Mouse (Mus musculus): Measurements from ENCODE around the gene Rpp21. TPM values are rescaled to one million over a fixed set of nuclear protein-coding genes. Genes with fewer than 3 reads are reported as not detected.
A peak's percentile ranks its signal among the peaks of the same experiment; 100 is the strongest.

Rpp21 gene
- polyA plus RNA-seq, 1 experiment from 2014 or later: 75.1 TPM

DNA sequence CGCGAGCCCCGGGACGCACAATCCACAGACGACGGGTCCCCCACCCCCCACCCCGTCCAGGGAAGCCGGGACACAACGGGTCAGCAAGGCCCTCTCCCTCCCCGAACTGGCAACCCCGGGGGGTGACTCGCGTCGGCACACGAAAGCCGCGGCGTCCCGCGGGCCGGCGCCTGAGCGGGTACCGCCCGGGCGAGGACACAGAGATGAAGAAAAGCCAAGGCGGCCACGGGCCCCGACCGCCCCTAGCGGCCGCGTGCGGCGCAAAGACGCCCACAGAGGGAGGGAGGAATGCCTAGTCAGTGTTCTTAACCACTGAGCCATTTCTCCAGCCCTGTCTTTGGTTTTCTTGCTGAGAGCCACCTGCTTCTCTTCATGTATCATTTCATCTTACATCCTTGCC is 26.6 kb downstream of the Rpp21 start:
- H3K27me3 ChIP-seq: peaks cover 29% of the 10 kb centered on the region
- no peak overlapping the region for H3K4me3 ChIP-seq (replicated peaks)
- H3K4me2 ChIP-seq: no peak overlapping the region
- no peaks in the 10 kb centered on the region for H3K4me1 ChIP-seq (replicated peaks)
- no peaks in the 10 kb centered on the region for H3K9me3 ChIP-seq (replicated peaks)
- H3K36me3 ChIP-seq: no peaks in the 10 kb centered on the region
- DNase-seq (peak; percentile 8), ATAC-seq (ENCODE audit: low read depth) (no peak)
- H3K27ac ChIP-seq: no peak overlapping the region
- H3K9ac ChIP-seq: no peak overlapping the region
- WGBS (ENCODE audit: insufficient replicate concordance): 6% methylated on average over 36 of the region's 36 CpGs

- 6% methylated on average over 5 of the region's 5 CpGs for WGBS (ENCODE audit: insufficient replicate concordance)
- Histone ChIP-seq H3K9ac (no peak overlapping the region), H3K4me2 (no peak overlapping the region), H3K27me3 (peaks cover 29% of the 10 kb centered on the region), H3K9me3 (replicated peaks) (no peaks in the 10 kb centered on the region), H3K36me3 (no peaks in the 10 kb centered on the region), H3K27ac (no peak overlapping the region), H3K4me3 (replicated peaks) (no peak overlapping the region), H3K4me1 (replicated peaks) (no peaks in the 10 kb centered on the region)
- ATAC-seq (ENCODE audit: low read depth) (no peak), DNase-seq (no peak)
Observed at GRCm38 (mm10) chr17:36229046-36229445, 28.8 kb downstream of the Rpp21 start.

GRCm38 (mm10) chr17:36226921-36227320 is 30.9 kb downstream of the Rpp21 start:
- DNase-seq: no peak
- 18% methylated on average over 8 of the region's 8 CpGs for WGBS (ENCODE audit: insufficient replicate concordance)

GRCm38 (mm10) chr17:36225231-36225824 is 32.5 kb downstream of the Rpp21 start:
- Histone ChIP-seq H3K27ac (no peak overlapping the region), H3K36me3 (no peaks in the 10 kb centered on the region), H3K27me3 (peaks cover 41% of the 10 kb centered on the region), H3K9me3 (replicated peaks) (no peaks in the 10 kb centered on the region), H3K4me1 (replicated peaks) (no peaks in the 10 kb centered on the region), H3K4me3 (replicated peaks) (no peak overlapping the region), H3K4me2 (no peak overlapping the region), H3K9ac (no peak overlapping the region)
- DNase-seq (no peak), ATAC-seq (ENCODE audit: low read depth) (no peak)
- 20% methylated on average over 9 of the region's 9 CpGs for WGBS (ENCODE audit: insufficient replicate concordance)

More at GRCm38 (mm10) chr17:36226921-36227320, 30.9 kb downstream of the Rpp21 start:
- Histone ChIP-seq H3K4me1 (replicated peaks) (no peaks in the 10 kb centered on the region), H3K4me2 (no peak overlapping the region), H3K27ac (no peak overlapping the region), H3K9ac (no peak overlapping the region), H3K4me3 (replicated peaks) (no peak overlapping the region), H3K36me3 (no peaks in the 10 kb centered on the region), H3K9me3 (replicated peaks) (no peaks in the 10 kb centered on the region), H3K27me3 (peaks cover 27% of the 10 kb centered on the region)
- no peak for ATAC-seq (ENCODE audit: low read depth)

DNA sequence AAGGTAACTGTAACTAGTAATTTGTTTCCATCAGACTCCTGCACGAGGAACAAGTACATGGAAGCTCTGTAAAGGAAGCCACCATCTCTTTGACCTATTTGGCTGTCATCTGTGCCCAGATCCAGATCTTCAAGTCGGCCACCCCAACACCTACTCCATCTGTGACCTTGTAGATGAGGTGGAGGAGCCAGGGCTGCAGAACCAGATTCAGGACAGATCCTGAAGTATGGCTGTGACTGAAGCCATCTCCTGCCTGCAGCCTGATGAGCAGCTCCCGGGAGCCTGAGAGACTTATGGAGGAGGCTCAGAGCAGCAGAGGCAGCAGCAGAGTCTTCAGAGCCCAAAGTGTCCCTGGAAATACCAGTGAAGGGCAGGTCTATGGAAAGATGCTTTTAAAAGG is 33.4 kb downstream of the Rpp21 start:
- H3K9ac ChIP-seq: no peak overlapping the region
- H3K27ac ChIP-seq: no peak overlapping the region
- DNase-seq (no peak), ATAC-seq (ENCODE audit: low read depth) (no peak)
- H3K27me3 ChIP-seq: peaks cover 46% of the 10 kb centered on the region
- H3K9me3 ChIP-seq (replicated peaks): no peaks in the 10 kb centered on the region
- H3K36me3 ChIP-seq: no peaks in the 10 kb centered on the region
- WGBS (ENCODE audit: insufficient replicate concordance): 32% methylated on average over 3 of the region's 3 CpGs
- H3K4me3 ChIP-seq (replicated peaks): no peak overlapping the region
- H3K4me2 ChIP-seq: no peak overlapping the region
- no peaks in the 10 kb centered on the region for H3K4me1 ChIP-seq (replicated peaks)

- Histone ChIP-seq H3K27ac (no peak overlapping the region), H3K27me3 (peaks cover 80% of the 10 kb centered on the region), H3K9me3 (replicated peaks) (no peaks in the 10 kb centered on the region), H3K9ac (no peak overlapping the region), H3K4me1 (replicated peaks) (no peaks in the 10 kb centered on the region), H3K36me3 (no peaks in the 10 kb centered on the region), H3K4me3 (replicated peaks) (no peak overlapping the region), H3K4me2 (no peak overlapping the region)
- WGBS (ENCODE audit: insufficient replicate concordance): 44% methylated on average over 5 of the region's 5 CpGs
- DNase-seq: no peak
- no peak for ATAC-seq (ENCODE audit: low read depth)
Observed at GRCm38 (mm10) chr17:36218594-36219155, 39.2 kb downstream of the Rpp21 start.

DNA sequence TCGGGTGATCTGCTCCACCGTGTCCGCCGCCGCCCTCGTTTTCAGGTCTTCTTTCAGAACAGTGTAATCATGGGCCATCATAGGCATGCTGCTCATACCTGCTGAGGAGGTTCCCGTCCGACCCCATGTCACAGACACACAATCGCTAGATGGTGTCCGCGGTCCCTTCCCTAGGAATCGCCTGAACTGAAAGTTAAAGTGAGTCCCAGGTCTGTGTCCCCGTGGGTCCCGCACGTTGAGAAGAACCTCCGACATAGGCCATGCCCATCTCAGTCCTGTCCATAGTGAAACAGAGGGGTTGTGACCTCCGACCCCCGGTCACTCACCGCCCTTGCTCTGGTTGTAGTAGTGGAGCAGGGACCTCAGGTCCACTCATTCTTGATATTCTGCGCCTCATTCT is 42.3 kb downstream of the Rpp21 start:
- no peak overlapping the region for H3K4me2 ChIP-seq
- no peaks in the 10 kb centered on the region for H3K36me3 ChIP-seq
- H3K27ac ChIP-seq: no peak overlapping the region
- H3K4me1 ChIP-seq (replicated peaks): no peaks in the 10 kb centered on the region
- H3K4me3 ChIP-seq (replicated peaks): no peak overlapping the region
- ATAC-seq (ENCODE audit: low read depth) (no peak), DNase-seq (no peak)
- 4% methylated on average over 20 of the region's 20 CpGs for WGBS (ENCODE audit: insufficient replicate concordance)
- H3K9ac ChIP-seq: no peak overlapping the region
- H3K9me3 ChIP-seq (replicated peaks): no peaks in the 10 kb centered on the region
- peaks cover 83% of the 10 kb centered on the region for H3K27me3 ChIP-seq

DNA sequence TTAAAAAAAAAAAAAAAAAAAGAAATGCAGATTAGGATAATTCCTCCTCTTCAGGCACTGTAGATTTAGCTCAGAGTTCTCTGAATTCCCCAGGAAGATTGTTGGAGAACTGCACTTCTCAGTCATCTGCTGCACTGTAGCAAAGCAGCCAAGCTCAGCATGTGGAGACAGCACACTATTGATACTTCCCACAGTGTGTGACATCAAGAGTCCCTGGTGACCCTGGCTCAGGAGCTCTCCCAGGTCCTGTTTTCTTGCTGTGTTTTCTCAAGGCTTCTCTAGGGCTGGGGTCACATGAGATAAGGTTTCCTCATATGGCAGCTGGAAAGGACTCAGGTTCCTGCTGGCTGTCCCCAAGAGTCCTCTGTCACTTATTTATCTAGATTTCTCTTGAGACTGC is 51.0 kb downstream of the Rpp21 start:
- no peaks in the 10 kb centered on the region for H3K9me3 ChIP-seq (replicated peaks)
- H3K36me3 ChIP-seq: no peaks in the 10 kb centered on the region
- no peak overlapping the region for H3K9ac ChIP-seq
- H3K27me3 ChIP-seq: peaks cover 75% of the 10 kb centered on the region
- no peak for ATAC-seq (ENCODE audit: low read depth)
- H3K4me1 ChIP-seq (replicated peaks): no peaks in the 10 kb centered on the region
- no peak overlapping the region for H3K4me3 ChIP-seq (replicated peaks)
- no peak for DNase-seq
- no peak overlapping the region for H3K4me2 ChIP-seq
- no peak overlapping the region for H3K27ac ChIP-seq

GRCm38 (mm10) chr17:36205862-36206261 is 52.0 kb downstream of the Rpp21 start:
- peaks cover 73% of the 10 kb centered on the region for H3K27me3 ChIP-seq
- ATAC-seq (ENCODE audit: low read depth) (no peak), DNase-seq (no peak)

More at GRCm38 (mm10) chr17:36205862-36206261, 52.0 kb downstream of the Rpp21 start:
- Histone ChIP-seq H3K9me3 (replicated peaks) (no peaks in the 10 kb centered on the region), H3K36me3 (no peaks in the 10 kb centered on the region), H3K4me1 (replicated peaks) (no peaks in the 10 kb centered on the region), H3K27ac (no peak overlapping the region), H3K9ac (no peak overlapping the region), H3K4me2 (peak overlapping the region; percentile 62), H3K4me3 (replicated peaks) (peak overlapping the region; percentile 46)
- WGBS (ENCODE audit: insufficient replicate concordance): under 1% methylated on average over 34 of the region's 41 CpGs

Other genes starting within 250 kb of the Rpp21 start
- 5.2 and 5.7 TPM in 2 replicates for gene H2-T24, start 237.5 kb downstream of the Rpp21 start, polyA plus RNA-seq (2015; fragmentation: Nextera tagmentation; extraction: Ambion mirVana)
- gene H2-T23, start 225.2 kb downstream of the Rpp21 start, polyA plus RNA-seq (2015; fragmentation: Nextera tagmentation; extraction: Ambion mirVana): 23.1 and 24.0 TPM in 2 replicates
- 9.2 and 9.4 TPM in 2 replicates for gene H2-T22, start 215.3 kb downstream of the Rpp21 start, polyA plus RNA-seq (2015; fragmentation: Nextera tagmentation; extraction: Ambion mirVana)
- gene Gm6034, start 215.1 kb downstream of the Rpp21 start, polyA plus RNA-seq (2015; fragmentation: Nextera tagmentation; extraction: Ambion mirVana): not detected in 2 replicates
- 0.08 TPM in 1 of 2 replicates, not detected in the other for gene Gm11127, start 199.7 kb downstream of the Rpp21 start, polyA plus RNA-seq (2015; fragmentation: Nextera tagmentation; extraction: Ambion mirVana)
- gene Gm19684, start 136.4 kb downstream of the Rpp21 start, polyA plus RNA-seq (2015; fragmentation: Nextera tagmentation; extraction: Ambion mirVana): not detected in 2 replicates
- gene Gm7030, start 128.6 kb downstream of the Rpp21 start, polyA plus RNA-seq (2015; fragmentation: Nextera tagmentation; extraction: Ambion mirVana): not detected in 2 replicates
- gene Gm8909, start 89.5 kb downstream of the Rpp21 start, polyA plus RNA-seq (2015; fragmentation: Nextera tagmentation; extraction: Ambion mirVana): not detected in 2 replicates
- not detected in 2 replicates for gene H2-T3, start 67.8 kb downstream of the Rpp21 start, polyA plus RNA-seq (2015; fragmentation: Nextera tagmentation; extraction: Ambion mirVana)
- gene Trim39, start 14.2 kb upstream of the Rpp21 start, polyA plus RNA-seq (2015; fragmentation: Nextera tagmentation; extraction: Ambion mirVana): 6.1 and 6.7 TPM in 2 replicates
- gene H2-M10.2, start 28.4 kb upstream of the Rpp21 start, polyA plus RNA-seq (2015; fragmentation: Nextera tagmentation; extraction: Ambion mirVana): not detected in 2 replicates
- not detected in 2 replicates for gene H2-M10.1, start 68.1 kb upstream of the Rpp21 start, polyA plus RNA-seq (2015; fragmentation: Nextera tagmentation; extraction: Ambion mirVana)
- gene H2-M10.3, start 110.3 kb upstream of the Rpp21 start, polyA plus RNA-seq (2015; fragmentation: Nextera tagmentation; extraction: Ambion mirVana): not detected in 2 replicates
- not detected in 2 replicates for gene H2-M10.4, start 204.3 kb upstream of the Rpp21 start, polyA plus RNA-seq (2015; fragmentation: Nextera tagmentation; extraction: Ambion mirVana)